Mouse (Mus musculus): ENCODE data around the gene Hist1h4c. TPM values are rescaled to one million over a fixed set of nuclear protein-coding genes. Genes with fewer than 3 reads are reported as not detected.

The Hist1h4c gene
- polyA plus RNA-seq, 1 experiment, result 20.6 TPM

GRCm38 (mm10) chr13:23738677-23739068 lies 40.4 kb upstream of the Hist1h4c start, which contains the start of gene Hist1h1c:
Hist1h1c (plus strand) TSS chr13:23738808.
- Histone ChIP-seq H3K27me3 (ENCODE audit: control insufficient read depth, insufficient read depth, low read length) (no peaks in the 10 kb centered on the region), H3K36me3 (ENCODE audit: control insufficient read depth, insufficient read depth, low read length) (no peaks in the 10 kb centered on the region), H3K4me3 (ENCODE audit: control insufficient read depth, low read depth, low read length) (peak within 1 kb of the TSS; percentile 62), H3K4me1 (ENCODE audit: control insufficient read depth, insufficient read depth, low read length) (peaks cover 7% of the 10 kb centered on the region), H3K27ac (ENCODE audit: control insufficient read depth, insufficient read depth, low read depth, low read length) (peak within 1 kb of the TSS; percentile 90)
- TF ChIP-seq POLR2A (IDR thresholded peaks at IDR 0.05; ENCODE audit: control insufficient read depth, low read depth, low read length) (peak; percentile 96), CTCF (IDR thresholded peaks at IDR 0.05; ENCODE audit: control insufficient read depth, insufficient read depth, insufficient replicate concordance, low read depth, low read length) (no peak)

- TF ChIP-seq POLR2A (IDR thresholded peaks at IDR 0.05; ENCODE audit: control insufficient read depth, low read depth, low read length), result no peak
- no peak for TF ChIP-seq CTCF (IDR thresholded peaks at IDR 0.05; ENCODE audit: control insufficient read depth, insufficient read depth, insufficient replicate concordance, low read depth, low read length)
- Histone ChIP-seq H3K27me3 (ENCODE audit: control insufficient read depth, insufficient read depth, low read length) (no peaks in the 10 kb centered on the region), H3K4me3 (ENCODE audit: control insufficient read depth, low read depth, low read length) (no peak overlapping the region), H3K4me1 (ENCODE audit: control insufficient read depth, insufficient read depth, low read length) (peaks cover 7% of the 10 kb centered on the region), H3K27ac (ENCODE audit: control insufficient read depth, insufficient read depth, low read depth, low read length) (peak overlapping the region; percentile 90), H3K36me3 (ENCODE audit: control insufficient read depth, insufficient read depth, low read length) (no peaks in the 10 kb centered on the region)
Measured at GRCm38 (mm10) chr13:23738041-23738440, 39.8 kb upstream of the Hist1h4c start.

- Histone ChIP-seq H3K27ac (ENCODE audit: control insufficient read depth, insufficient read depth, low read depth, low read length) (no peak overlapping the region), H3K27me3 (ENCODE audit: control insufficient read depth, insufficient read depth, low read length) (no peaks in the 10 kb centered on the region), H3K36me3 (ENCODE audit: control insufficient read depth, insufficient read depth, low read length) (no peaks in the 10 kb centered on the region), H3K4me3 (ENCODE audit: control insufficient read depth, low read depth, low read length) (no peak overlapping the region), H3K4me1 (ENCODE audit: control insufficient read depth, insufficient read depth, low read length) (peaks cover 7% of the 10 kb centered on the region)
- TF ChIP-seq CTCF (IDR thresholded peaks at IDR 0.05; ENCODE audit: control insufficient read depth, insufficient read depth, insufficient replicate concordance, low read depth, low read length) (no peak), POLR2A (IDR thresholded peaks at IDR 0.05; ENCODE audit: control insufficient read depth, low read depth, low read length) (no peak)
Measured at GRCm38 (mm10) chr13:23737091-23737490, 38.8 kb upstream of the Hist1h4c start.

- H3K27me3 ChIP-seq (ENCODE audit: control insufficient read depth, insufficient read depth, low read length), result no peaks in the 10 kb centered on the region
- no peak overlapping the region for H3K4me3 ChIP-seq (ENCODE audit: control insufficient read depth, low read depth, low read length)
- H3K4me1 ChIP-seq (ENCODE audit: control insufficient read depth, insufficient read depth, low read length), result peaks cover 3% of the 10 kb centered on the region; the same call in 1 of the 2 replicates
- H3K27ac ChIP-seq (ENCODE audit: control insufficient read depth, insufficient read depth, low read depth, low read length), result no peak overlapping the region
- no peaks in the 10 kb centered on the region for H3K36me3 ChIP-seq (ENCODE audit: control insufficient read depth, insufficient read depth, low read length)
- TF ChIP-seq CTCF (IDR thresholded peaks at IDR 0.05; ENCODE audit: control insufficient read depth, insufficient read depth, insufficient replicate concordance, low read depth, low read length) (no peak), POLR2A (IDR thresholded peaks at IDR 0.05; ENCODE audit: control insufficient read depth, low read depth, low read length) (no peak)
Measured at GRCm38 (mm10) chr13:23732156-23732804, 34.0 kb upstream of the Hist1h4c start.

- Histone ChIP-seq H3K27ac (ENCODE audit: control insufficient read depth, insufficient read depth, low read depth, low read length) (no peak overlapping the region), H3K36me3 (ENCODE audit: control insufficient read depth, insufficient read depth, low read length) (no peaks in the 10 kb centered on the region), H3K4me3 (ENCODE audit: control insufficient read depth, low read depth, low read length) (no peak overlapping the region), H3K27me3 (ENCODE audit: control insufficient read depth, insufficient read depth, low read length) (no peaks in the 10 kb centered on the region), H3K4me1 (ENCODE audit: control insufficient read depth, insufficient read depth, low read length) (peaks cover 3% of the 10 kb centered on the region; the same call in 1 of the 2 replicates)
- TF ChIP-seq POLR2A (IDR thresholded peaks at IDR 0.05; ENCODE audit: control insufficient read depth, low read depth, low read length), result no peak
- no peak for TF ChIP-seq CTCF (IDR thresholded peaks at IDR 0.05; ENCODE audit: control insufficient read depth, insufficient read depth, insufficient replicate concordance, low read depth, low read length)
Measured at GRCm38 (mm10) chr13:23730479-23730878, 32.2 kb upstream of the Hist1h4c start.

- Histone ChIP-seq H3K27me3 (ENCODE audit: control insufficient read depth, insufficient read depth, low read length) (no peaks in the 10 kb centered on the region), H3K4me1 (ENCODE audit: control insufficient read depth, insufficient read depth, low read length) (peaks cover 3% of the 10 kb centered on the region; the same call in 1 of the 2 replicates), H3K27ac (ENCODE audit: control insufficient read depth, insufficient read depth, low read depth, low read length) (no peak overlapping the region), H3K4me3 (ENCODE audit: control insufficient read depth, low read depth, low read length) (no peak overlapping the region), H3K36me3 (ENCODE audit: control insufficient read depth, insufficient read depth, low read length) (no peaks in the 10 kb centered on the region)
- no peak for TF ChIP-seq CTCF (IDR thresholded peaks at IDR 0.05; ENCODE audit: control insufficient read depth, insufficient read depth, insufficient replicate concordance, low read depth, low read length)
- no peak for TF ChIP-seq POLR2A (IDR thresholded peaks at IDR 0.05; ENCODE audit: control insufficient read depth, low read depth, low read length)
Measured at GRCm38 (mm10) chr13:23729706-23730105, 31.5 kb upstream of the Hist1h4c start.

GRCm38 (mm10) chr13:23729192-23729525 lies 30.9 kb upstream of the Hist1h4c start:
- TF ChIP-seq CTCF (IDR thresholded peaks at IDR 0.05; ENCODE audit: control insufficient read depth, insufficient read depth, insufficient replicate concordance, low read depth, low read length) (no peak), POLR2A (IDR thresholded peaks at IDR 0.05; ENCODE audit: control insufficient read depth, low read depth, low read length) (no peak)
- no peaks in the 10 kb centered on the region for H3K27me3 ChIP-seq (ENCODE audit: control insufficient read depth, insufficient read depth, low read length)

More at GRCm38 (mm10) chr13:23729192-23729525, 30.9 kb upstream of the Hist1h4c start:
- no peaks in the 10 kb centered on the region for H3K36me3 ChIP-seq (ENCODE audit: control insufficient read depth, insufficient read depth, low read length)
- H3K27ac ChIP-seq (ENCODE audit: control insufficient read depth, insufficient read depth, low read depth, low read length), result no peak overlapping the region
- no peak overlapping the region for H3K4me3 ChIP-seq (ENCODE audit: control insufficient read depth, low read depth, low read length)
- H3K4me1 ChIP-seq (ENCODE audit: control insufficient read depth, insufficient read depth, low read length), result peaks cover 3% of the 10 kb centered on the region; the same call in 1 of the 2 replicates

Measured in testis, adult 2 months (tissue).